Mouse (Mus musculus): ENCODE measurements around the gene Calhm6. TPM values are rescaled to one million over a fixed set of nuclear protein-coding genes. Genes with fewer than 3 reads are reported as not detected.

The Calhm6 gene
- total RNA-seq, 2 experiments from 2014 or later = not detected

DNA sequence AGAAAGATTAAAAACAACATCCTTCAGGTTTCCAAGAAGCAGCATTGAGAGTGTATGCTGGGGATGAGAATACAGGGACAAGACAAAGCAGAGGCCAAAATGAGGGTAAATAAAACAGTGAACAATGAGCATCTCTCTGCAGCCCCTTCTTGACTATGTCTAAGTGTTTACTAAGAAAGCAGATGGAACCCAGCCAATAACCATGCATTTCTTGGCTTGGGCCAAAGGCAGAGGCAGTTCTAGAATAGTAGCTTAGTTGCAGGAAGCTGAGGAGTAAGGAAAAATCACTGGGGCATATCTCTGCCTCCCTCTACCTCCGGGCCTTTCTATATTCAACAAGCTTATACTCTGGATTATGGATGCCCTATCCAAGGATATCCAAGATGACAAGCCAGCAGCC, 37.3 kb downstream of the Calhm6 start:
- Histone ChIP-seq H3K4me3 (no peak overlapping the region), H3K27ac (no peak overlapping the region)
- no peak for DNase-seq
- intact Hi-C loops (cut with DNase I) = no loop called here
- no peak for TF ChIP-seq CTCF (IDR thresholded peaks at IDR 0.05)

DNA sequence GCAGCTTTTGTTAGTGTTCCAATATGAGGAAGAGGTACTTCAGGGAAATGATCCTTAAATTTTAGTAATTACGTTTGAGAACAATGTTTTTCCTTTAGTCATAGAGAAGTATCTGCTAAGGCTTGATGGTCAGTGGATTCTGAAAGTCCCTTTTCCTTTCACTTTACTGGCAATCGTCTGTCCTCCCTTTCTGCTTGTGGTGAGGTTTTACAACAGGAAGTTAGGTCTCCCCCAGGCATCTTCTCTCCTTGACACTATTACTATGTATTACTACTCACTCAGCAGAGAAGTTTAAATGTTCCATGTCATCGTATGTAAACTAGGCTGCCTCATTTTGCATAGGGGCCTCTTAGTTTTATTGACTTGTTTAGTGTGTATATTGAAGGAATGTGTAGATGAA, 38.3 kb downstream of the Calhm6 start:
- Histone ChIP-seq H3K4me3 (no peak overlapping the region), H3K27ac (peak overlapping the region; percentile 63)
- no peak for DNase-seq
- intact Hi-C loops (cut with DNase I) = no loop called here
- TF ChIP-seq CTCF (IDR thresholded peaks at IDR 0.05) = no peak

- no peak for DNase-seq
- TF ChIP-seq CTCF (IDR thresholded peaks at IDR 0.05) = no peak
- peak overlapping the region; percentile 63 for H3K27ac ChIP-seq
- intact Hi-C loops (cut with DNase I) = no loop called here
- H3K4me3 ChIP-seq = no peak overlapping the region
Measured at GRCm38 (mm10) chr10:34088515-34088914, 39.3 kb downstream of the Calhm6 start.

DNA sequence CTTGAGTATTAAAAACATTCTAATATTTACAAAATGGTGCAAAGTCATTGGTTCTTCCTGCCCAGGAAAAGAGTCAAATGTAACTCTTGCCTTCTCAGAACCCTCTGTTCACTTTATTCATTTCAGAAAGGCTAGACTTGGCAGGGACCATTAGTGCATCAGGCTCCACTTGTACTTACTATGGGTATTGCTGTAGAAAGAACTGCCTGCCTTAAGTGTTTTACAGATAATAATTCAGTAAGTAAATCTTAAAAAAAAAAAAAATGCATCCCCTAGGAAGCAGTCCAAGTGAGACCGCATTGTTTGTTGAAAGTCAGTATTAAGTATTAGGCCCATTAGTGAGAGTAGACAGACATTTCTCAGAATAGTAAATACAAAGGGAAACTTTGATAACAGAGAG, 41.3 kb downstream of the Calhm6 start:
- intact Hi-C loops (cut with DNase I) = no loop called here
- no peak overlapping the region for H3K4me3 ChIP-seq

More for the DNA sequence above, 41.3 kb downstream of the Calhm6 start:
- no peak for TF ChIP-seq CTCF (IDR thresholded peaks at IDR 0.05)
- H3K27ac ChIP-seq = no peak overlapping the region
- no peak for DNase-seq

Other genes starting within 250 kb of the Calhm6 start
- gene Rsph4a, start 222.9 kb downstream of the Calhm6 start, total RNA-seq (2021) = not detected
- gene Zup1, start 176.7 kb downstream of the Calhm6 start, total RNA-seq (2021) = 1 to 10 TPM; 8.1 to 8.3 TPM
- gene Rwdd1, start 108.4 kb downstream of the Calhm6 start, total RNA-seq (2021) = 100 to 1,000 TPM; 165 to 167 TPM
- gene Trappc3l, start 90.4 kb downstream of the Calhm6 start, total RNA-seq (2021) = not detected
- not detected for gene Calhm4, start 83.7 kb downstream of the Calhm6 start, total RNA-seq (2021)
- under 1 TPM; 0.31 to 0.38 TPM for gene Calhm5, start 31.5 kb downstream of the Calhm6 start, total RNA-seq (2021)
- gene Dse, start 79.7 kb upstream of the Calhm6 start, total RNA-seq (2021) = 1 to 10 TPM; 4.2 to 4.5 TPM
- 10 to 100 TPM; 54.4 to 57.2 TPM for gene Tspyl1, start 154.2 kb upstream of the Calhm6 start, total RNA-seq (2021)
- gene Tspyl4, start 169.5 kb upstream of the Calhm6 start, total RNA-seq (2021) = 1 to 10 TPM; 1.4 to 1.5 TPM

Measured in gastrocnemius, adult 2 months (tissue).